Mouse (Mus musculus): ENCODE measurements around the gene Cldn16. TPM values are rescaled to one million over a fixed set of nuclear protein-coding genes. Genes with fewer than 3 reads are reported as not detected.

Cldn16 gene
- total RNA-seq, 2 experiments from 2014 or later: not detected

Other genes starting within 250 kb of the Cldn16 start
- gene Cldn1, start 91.3 kb upstream of the Cldn16 start, total RNA-seq (2021): 1 to 10 TPM in 1 of 2 experiments, under 1 TPM in 1; 0.91 to 1.8 TPM
- not detected for gene Tmem207, start 63.6 kb downstream of the Cldn16 start, total RNA-seq (2021)
- 1 to 10 TPM; 1.8 to 1.9 TPM for gene Il1rap, start 118.6 kb downstream of the Cldn16 start, total RNA-seq (2021)

All from gastrocnemius, adult 18-20 months (tissue).